Mouse (Mus musculus) spleen, postnatal 36 days (tissue): ENCODE measurements around the gene Rmnd5b.
"Not testable (repeated sequence)": the region's sequence is repeated elsewhere in the genome, so short reads cannot be mapped to it uniquely, and the experiment has no call there.

Experiments
- DNase-seq, 2 experiments: peaks; one replicate each; pipeline ENCODE4 v3.0.0; 2022; ENCODE audit warnings: low spot score in 2 of 2, mixed read lengths in 1 of 2

Gene Rmnd5b

DNA sequence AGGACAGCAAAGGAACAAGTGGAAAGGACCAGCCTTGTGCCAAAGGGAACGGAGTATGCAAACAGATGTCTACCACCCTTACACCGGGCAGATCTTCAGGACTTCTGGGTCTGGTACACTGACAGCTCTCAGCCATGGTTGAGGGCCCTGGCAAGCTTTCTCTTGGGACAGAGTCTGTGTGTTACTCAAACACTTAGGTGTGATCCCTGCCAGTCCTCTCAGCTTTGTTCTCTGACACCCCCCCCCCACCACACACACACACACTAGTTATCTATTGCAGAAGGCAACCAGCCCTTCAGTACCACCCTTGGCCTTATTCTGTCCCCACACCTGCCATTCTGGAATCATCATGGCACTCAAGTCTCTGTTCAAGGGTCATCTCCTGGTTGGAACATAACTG, 13.9 kb downstream of the Rmnd5b start:
- DNase-seq, result no peak

DNA sequence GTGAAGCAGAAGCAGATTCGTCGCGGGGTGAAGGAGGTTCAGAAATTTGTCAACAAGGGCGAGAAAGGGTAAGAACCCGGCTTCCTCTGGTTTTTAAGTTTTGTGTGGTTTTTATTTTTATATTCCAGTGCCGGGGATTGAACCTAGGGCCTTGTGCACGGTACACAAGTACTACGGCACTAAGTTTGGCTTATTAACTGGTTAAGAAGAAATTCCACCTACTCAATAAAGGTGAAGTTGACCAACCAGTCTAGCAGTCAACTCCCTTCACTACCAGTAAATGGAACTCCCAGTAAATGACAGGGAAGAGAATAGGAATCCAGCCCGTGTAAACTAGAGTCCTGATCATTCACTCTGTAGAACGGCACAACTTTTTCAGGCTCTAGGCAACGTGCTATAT, 15.6 kb downstream of the Rmnd5b start:
- no peak for DNase-seq

DNA sequence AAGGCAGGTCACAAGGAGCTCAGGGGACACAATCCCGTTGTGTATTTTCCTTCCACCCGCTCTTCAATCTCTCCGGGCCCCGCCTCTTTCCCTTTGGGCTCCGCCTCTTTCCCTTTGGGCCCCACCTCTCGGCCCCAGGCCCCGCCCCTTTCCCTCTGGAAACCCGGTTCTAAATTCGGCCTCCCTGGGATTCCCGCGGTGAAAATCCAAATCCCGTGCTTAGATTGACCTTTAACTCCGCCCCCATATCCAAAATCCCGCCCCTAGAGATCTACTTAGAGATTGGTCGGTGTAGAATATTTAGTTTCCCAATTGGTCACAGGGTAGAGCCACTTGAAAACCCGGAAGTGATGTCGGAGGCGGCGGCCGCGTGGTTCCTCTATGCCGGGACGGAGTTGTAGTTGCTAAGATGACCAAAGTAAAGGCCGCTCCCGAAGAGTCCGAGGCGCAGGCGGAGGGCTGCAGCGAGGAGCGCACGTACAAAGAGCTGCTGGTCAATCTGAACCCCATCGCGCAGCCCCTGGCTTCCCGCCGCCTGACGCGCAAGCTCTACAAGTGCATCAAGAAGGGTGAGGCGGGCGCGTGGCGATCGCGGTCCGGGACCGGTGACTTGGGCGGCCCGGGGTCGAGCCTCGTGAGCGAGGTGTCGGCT, 16.2 kb downstream of the Rmnd5b start, which contains the start of gene Nhp2:
TSS of gene Nhp2 (plus strand) at position 327 of the 652 bp plus-strand sequence.
- DNase-seq, result peak; percentile 85 to 92

DNA sequence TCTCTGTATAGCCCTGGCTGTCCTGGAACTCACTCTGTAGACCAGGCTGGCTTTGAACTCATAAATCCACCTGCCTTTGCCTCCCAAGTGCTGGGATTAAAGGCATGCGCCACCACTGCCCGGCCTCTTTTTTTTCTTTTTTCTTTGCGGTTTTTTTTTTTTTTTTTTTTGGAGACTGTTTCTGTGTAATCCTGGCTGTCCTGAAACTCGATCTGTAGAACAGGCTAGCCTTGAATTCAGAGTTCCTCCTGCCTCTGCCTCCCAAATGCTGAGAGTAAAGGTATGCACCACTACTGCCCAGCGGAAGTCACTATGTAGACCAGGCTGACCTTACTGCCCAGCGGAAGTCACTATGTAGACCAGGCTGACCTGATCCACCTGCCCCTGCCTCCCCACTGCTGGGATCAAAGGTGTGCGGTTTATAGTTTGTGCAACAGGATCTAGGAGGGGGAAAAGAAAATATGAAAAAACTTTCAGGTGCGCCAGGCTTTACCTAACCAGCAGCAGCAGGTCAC, 16.7 kb downstream of the Rmnd5b start:
- DNase-seq, result no peak

DNA sequence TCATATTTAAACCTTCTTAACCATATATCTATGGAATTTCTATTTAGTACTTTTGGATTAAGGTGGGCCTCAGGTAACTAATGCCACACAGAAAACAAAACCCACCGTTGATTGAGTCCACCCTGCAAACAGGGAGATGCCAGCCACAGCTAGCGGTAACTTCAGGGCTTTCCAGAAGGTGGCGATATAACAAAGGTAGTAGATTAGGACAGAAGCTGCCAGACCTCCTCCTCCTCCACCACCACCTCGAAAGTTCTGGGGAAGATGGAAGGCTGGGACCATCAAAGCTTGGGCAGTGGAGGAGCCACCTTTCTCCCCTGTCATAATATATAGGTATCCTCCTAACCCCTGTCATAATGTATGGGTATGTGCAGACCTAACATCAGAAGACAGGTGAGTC, 18.0 kb downstream of the Rmnd5b start:
- DNase-seq, result peak; percentile 70 to 75

DNA sequence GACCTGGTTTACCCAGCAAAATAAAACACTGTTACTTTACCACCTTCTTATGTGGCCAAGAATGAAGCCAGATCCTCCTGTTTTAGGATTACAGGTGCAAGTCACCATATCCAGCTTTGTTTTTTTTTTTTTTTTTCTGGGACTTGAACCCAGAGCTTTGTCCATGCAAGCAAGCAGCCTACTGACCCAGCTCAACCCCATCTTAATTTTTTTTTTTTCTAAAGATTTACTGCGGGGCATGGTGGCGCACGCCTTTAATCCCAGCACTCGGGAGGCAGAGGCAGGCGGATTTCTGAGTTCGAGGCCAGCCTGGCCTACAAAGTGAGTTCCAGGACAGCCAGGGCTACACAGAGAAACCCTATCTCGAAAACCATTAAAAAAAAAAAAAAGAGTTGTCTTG, 19.6 kb downstream of the Rmnd5b start:
- DNase-seq, result not testable (repeated sequence)

DNA sequence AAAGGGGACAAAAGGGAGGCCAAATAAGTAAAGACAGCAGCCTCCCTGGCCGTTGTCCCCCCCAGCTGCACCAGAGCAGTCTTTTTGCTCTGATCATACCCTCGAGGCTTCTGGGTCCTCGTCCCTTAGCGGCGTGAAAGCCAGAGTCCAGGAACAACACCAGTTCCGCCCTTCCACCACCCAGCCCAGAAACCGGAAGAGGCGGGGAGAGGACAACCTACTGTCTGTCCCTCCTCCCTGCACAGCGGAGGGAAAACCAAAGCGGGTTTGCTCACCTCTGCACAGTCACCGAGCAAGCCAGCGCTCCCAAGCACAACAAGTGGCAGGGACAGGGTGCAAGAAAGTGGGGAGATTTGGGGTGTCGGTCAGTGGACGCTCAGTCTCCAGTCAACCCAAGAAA, 20.1 kb downstream of the Rmnd5b start:
- DNase-seq, result peak; percentile 78 to 81

DNA sequence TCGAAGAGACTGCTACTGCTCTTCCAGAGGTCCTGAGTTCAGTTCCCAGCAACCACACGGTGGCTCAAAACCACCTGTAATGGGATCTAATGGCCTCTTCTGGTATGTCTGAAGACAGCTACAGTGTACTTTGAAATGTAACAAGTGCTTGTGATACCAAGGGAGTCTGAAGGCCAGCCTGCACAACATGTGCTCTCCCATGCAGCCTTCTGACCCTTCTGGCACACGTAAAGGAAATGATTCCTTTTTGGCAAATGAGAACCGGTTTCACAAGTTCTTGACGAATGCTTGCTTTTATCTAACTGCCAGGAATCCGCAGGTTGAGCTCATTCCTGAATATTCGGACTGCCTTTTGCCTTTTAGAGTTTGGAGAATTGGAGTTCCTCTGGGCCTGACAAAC, 20.6 kb downstream of the Rmnd5b start:
- DNase-seq, result no peak

DNA sequence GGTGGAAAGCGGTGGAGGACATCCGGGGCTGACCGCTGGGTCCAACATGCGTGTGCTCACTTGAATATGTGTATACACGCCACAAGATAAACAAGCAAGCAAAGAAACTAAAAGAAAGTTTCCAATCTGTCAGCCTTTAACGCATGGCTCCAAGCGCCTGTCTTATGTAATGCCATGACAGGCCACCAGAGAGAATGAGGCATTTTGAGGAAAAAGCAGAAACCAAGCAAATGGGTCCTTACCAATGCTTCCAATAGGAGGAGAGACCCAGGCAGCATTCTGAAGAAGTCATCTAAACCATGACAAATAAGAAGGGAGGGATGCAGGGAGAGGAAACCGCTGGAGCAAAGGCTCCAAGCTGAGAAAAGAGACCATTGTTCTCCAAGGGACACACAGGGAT, 21.4 kb downstream of the Rmnd5b start:
- DNase-seq, result no peak

DNA sequence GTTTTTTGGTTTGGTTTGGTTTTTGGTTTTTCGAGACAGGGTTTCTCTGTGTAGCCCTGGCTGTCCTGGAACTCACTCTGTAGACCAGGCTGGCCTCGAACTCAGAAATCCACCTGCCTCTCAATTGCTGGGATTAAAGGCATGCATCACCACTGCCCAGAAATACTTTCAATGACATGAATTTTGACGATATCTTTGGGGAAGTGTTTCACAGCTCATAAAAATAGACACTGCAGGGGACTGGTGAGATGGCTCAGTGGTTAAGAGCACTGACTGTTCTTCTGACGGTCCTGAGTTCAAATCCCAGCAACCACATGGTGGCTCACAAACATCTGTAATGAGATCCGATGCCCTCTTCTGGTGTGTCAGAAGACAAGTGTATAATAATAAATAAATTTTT, 25.8 kb downstream of the Rmnd5b start:
- DNase-seq, result not testable (repeated sequence)

DNA sequence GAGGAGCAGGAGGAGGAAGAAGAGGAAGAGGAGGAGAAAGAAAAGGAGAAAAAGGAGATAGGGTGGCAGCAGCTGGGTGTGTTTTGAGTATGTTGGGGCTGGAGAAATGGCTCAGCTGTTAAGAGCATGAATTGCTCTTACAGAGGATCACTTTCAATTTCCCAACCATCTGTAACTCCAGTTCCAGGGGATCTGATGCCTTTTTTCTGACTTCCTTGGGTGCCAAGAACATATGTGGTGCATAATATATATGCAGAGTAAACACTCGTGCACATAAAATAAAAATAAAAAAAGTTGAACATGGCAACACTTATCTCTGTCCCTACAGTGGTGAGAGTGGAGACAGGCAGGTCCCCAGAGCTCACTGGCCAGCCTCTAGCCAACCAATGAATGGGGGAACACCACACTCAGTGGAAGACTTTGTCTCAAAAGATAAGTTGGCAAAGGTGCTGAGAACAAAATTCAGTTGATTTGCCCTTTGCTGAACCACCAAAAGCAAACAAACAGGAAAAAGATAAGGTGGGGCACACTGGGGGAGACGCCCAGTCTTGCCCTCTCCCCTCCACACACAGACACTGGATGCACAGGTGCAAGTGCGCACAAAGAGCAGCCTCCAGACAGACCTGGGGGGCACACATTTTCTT, 26.3 kb downstream of the Rmnd5b start:
- no peak for DNase-seq

DNA sequence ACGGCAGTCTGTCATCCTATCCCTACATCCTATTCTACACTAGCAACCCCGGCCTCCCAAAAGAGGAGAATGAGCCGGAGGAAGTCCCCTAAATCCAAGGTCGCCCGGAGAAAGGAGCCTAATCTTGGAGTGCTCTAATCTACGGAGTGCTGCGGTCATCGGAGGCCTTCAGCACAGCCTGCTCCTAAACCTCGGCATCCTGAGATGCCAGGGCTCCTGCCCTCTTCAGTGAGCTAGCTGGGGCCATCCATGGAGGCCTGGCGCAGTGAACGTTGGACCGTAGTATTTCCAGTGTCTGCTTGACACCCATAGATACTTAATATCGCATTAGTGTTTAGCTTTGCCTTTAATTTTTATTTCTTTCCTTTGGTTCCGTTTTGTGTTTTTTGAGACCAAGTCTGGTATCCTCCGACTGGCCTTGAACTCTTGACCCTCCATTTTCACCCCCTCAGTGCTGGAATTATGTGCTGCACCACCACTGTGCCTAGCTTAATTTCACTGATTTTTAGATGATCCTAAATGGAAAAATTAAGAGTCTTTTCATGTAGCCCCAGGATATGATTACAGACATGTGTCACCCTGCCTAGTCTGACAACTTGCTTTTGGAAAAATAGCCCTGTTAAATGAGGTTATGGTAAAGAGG, 28.5 kb downstream of the Rmnd5b start:
- DNase-seq, result no peak

DNA sequence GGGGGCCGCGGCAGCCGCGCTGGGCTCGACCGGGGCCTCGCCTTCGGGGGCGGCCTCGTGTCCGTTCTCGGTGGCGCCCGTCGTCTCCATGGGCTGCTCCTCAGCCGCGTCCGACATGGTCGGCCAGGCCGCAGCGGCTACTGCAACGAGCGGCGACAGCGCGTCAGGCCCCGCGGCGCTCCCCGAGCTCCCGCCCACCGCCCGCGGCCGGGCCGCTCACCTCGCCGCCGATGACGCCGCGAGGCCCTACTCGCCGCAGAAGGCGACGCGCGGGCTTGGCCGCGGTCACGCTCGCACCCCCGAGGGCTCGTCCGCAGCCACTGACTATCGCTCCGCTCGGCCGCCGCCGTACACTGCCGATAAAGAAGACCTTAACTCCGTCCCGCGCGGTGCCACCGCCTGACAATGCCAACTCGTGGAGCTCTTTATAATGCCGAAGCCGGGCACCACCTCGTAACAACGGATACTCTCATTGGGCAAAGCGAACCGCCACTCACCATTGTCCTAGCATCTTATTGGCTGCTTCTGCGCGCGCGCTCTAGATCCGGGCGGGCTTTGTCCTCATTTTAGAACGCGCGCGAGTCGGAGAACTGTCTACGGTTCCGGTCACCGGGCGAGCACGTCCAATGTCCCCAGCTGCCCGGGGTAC, 29.1 kb downstream of the Rmnd5b start, which contains the start of gene Hnrnpab:
TSS of gene Hnrnpab (minus strand) at position 401 of the 649 bp plus-strand sequence.
- DNase-seq, result peak; percentile 95 to 97

DNA sequence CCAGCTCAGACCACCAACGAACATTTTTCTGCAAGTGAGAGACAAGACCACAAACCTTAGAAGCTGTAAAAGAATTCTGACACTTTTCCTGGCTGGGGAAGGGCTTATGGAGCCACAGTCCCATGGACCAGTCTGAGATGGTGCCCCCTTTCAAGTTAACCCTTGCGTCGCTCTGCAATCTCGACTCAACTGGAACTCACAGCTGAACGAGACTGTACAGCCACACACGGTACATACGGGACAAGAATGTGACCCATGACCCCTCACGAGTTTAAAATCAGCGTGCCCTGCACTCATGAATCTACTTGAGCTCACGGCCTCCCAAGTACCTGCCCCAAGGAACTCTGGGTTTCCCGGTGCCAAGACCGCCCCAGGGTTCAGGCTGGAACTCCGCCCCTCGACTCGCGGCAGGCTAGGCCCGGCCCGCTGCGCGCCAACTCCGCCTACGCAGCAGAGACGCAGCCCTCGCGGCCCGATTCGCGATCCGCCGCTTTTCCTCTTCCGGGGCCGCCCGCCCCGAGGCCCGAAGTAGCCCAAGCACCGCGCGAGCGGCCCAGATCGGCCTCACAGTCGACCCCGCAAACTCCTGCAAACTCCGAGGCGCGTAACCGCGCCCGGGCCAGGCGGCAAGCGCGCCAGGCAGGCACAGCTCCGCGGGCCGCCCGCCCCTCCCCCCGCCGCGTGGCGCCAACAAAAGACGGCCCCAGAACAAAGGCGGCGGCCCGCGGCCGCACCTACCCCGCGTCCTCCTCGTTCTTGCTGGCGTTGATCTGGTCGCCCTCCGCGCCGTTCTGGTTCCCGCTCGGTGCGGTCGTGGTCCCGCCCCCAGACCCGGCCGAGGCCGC, 29.9 kb downstream of the Rmnd5b start:
- DNase-seq, result peak; percentile 88 to 89

DNA sequence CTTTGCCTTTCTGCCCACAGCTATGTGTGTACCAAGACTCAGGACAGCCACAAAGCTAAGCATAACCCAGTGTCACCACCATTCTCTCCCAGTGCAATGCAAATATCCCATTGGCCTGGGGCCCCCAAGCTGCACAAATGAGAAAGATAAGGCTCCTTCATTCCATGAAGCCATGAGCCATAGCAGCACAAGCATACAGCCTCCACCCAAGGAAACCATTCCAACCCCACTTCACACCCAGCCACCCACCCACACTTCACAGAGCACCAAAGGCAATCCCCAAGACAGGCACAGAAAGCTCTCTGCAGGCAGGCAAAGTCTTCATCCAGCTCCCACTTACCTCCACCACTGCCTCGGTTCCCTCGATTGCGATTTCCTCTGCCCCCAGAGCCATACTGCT, 33.4 kb downstream of the Rmnd5b start:
- DNase-seq, result no peak

DNA sequence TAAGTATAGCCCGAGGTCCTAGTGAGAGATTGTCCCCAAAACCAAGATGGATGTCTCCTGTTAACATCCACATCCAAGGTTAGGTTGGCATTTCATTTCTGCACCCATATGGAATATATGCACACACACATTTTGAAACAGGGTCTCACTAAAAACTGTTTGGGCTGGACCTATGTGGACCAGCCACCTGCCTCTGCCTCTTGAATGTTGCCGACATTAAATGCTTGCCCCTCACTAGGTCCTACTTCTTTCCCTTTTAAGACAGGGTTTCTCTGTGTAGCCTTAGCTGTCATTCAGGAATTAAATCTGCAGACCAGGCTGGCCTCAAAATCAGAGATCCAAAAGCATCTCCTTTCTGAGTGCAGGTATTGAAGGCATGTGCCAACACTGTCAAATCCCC, 38.1 kb downstream of the Rmnd5b start:
- DNase-seq, result no peak

DNA sequence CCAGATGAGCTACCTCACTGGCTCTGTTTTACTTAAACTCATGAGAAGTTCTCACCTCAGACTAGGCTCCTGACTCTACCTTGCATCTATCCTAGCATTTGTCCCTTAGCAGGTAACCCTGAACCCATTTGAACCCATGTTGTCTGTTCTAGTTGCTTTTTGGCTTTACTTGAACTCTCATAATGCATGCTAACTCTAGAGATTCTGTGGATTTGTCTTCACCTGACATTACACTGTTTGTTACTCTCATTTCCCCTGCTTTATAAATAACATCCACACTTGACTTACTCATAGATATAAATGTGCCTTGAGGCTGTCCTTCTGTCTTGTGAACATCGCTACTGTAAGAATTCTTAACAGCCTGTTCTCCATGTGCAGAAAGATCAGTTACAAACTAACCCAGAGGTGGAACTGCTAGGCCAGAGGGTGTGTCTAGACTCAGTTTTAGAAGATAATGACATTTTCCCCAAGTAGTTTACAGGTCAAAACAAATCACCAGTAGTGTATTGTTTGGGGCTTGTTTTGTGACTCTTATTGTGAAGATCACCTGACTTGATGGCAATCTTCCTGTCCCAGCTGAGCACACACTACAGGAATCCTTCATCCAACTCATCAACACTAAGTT, 40.1 kb downstream of the Rmnd5b start:
- no peak for DNase-seq

DNA sequence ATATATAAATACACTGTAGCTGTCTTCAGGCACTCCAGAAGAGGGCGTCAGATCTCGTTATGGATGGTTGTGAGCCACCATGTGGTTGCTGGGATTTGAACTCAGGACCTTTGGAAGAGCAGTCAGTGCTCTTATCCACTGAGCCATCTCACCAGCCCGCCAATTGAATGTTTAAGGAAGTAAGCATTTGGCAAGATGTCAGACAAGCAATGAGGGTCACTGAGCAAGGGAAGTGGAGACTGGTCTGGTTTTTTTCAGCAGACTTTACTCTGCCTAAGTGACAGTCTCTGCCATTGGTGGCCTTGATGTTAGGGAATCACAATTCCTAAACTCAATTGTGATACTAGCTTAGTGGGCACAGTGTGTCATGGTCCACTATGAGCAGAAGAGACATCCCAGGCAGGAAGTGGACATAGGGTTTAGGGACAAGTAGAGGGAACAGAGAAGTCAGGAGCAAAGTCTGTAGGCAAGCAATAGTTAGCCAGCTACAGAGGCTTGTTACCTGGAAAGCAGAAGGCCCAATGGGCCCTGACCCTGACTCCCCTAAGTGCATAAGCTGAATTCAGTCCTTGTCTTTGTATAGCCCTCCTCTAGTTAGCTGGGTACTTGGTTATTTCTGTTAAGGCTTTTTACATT, 40.9 kb downstream of the Rmnd5b start:
- no peak for DNase-seq

DNA sequence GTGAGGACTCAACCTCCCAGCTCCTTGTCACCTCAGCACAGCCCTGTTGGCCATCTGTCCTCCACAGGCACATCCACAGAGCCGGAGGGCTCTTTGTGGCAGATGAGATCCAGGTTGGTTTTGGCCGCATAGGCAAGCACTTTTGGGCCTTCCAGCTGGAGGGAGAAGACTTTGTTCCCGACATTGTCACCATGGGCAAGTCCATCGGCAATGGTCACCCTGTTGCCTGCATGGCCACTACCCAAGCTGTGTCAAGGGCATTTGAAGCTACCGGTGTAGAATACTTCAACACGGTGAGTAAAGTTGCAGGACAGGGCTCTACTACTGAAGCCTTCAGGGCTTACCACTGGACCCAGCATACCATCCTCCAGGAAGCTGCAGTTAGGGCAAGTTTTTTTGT, 41.8 kb downstream of the Rmnd5b start:
- DNase-seq, result no peak

DNA sequence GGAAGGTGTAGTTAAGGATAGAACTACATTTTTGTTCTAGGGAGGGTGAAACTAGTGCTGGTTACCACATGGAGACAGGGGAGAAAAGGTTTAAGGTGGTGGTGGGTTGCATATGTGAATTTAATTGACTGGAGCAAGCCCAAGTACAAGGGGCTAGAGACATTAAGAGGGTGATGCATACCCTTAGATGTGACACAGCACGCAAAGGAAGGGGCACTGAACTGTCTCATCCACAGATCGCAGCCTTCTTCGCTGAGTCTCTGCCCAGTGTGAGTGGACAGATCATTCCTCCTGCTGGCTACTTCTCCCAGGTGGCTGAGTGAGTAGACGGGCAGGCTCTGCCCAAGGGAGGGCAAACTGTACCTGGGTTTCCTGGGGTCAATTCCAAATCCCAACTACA, 42.3 kb downstream of the Rmnd5b start:
- DNase-seq, result no peak
